ENCODE assay signal across 7 mouse cellular contexts in the genomic region with DNA sequence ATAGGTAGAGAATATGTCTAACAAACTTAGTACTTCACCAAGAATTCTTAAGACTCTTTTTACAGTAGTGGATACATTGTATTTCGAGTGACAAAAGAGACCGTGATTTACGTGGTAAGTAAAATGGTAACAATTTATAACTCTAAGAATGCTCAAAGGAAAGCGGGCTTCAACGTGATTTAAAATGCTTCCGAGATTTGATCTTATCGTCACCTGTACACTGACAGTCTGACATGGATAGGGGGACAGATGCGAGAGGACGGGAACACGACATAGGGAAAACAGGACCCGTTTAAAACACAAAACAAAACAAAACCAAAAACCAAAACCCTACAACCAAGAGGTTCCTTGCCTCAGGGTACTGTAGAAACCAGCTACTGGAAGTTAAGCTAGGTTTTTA. TPM values are rescaled to one million over a fixed set of nuclear protein-coding genes. Genes with fewer than 3 reads are reported as not detected.
A peak's percentile ranks its signal among the peaks of the same experiment; 100 is the strongest.
DNase-seq lines count a peak whose midpoint lies in the region; ATAC-seq and TF ChIP-seq lines count a peak whose summit lies in the region.

No protein-coding gene starts in this region.

- peak overlapping the region; percentile 73 for H3K4me2 ChIP-seq in lung, postnatal 0 days (replicated peaks; ENCODE audit: low read depth, low read length)
- H3K4me2 ChIP-seq in limb, embryonic 12.5 days: peak overlapping the region; percentile 81

- TF ChIP-seq CTCF in lung, postnatal 0 days (IDR thresholded peaks at IDR 0.05): no peak
- no peak for TF ChIP-seq CTCF in small intestine, adult 2 months (IDR thresholded peaks at IDR 0.05; ENCODE audit: extremely low read depth, insufficient read length, insufficient replicate concordance, low read depth, low read length)

- WGBS in lung, postnatal 0 days: 17% methylated on average over 11 of the region's 11 CpGs
- WGBS in forebrain, embryonic 10.5 days: 33% methylated on average over 11 of the region's 11 CpGs
- WGBS in limb, embryonic 12.5 days: 23% methylated on average over 11 of the region's 11 CpGs
- WGBS in small intestine, adult 2 months: 8% methylated on average over 11 of the region's 11 CpGs

- no peaks in the 10 kb centered on the region for H3K4me1 ChIP-seq in lung, postnatal 0 days (ENCODE audit: insufficient read depth, low read depth, low read length)
- H3K4me1 ChIP-seq in forebrain, embryonic 10.5 days: peaks cover 25% of the 10 kb centered on the region
- peaks cover 13% of the 10 kb centered on the region for H3K4me1 ChIP-seq in limb, embryonic 12.5 days (replicated peaks)
- H3K4me1 ChIP-seq in small intestine, adult 2 months (ENCODE audit: control insufficient read depth, insufficient read depth, insufficient read length, low read length): no peaks in the 10 kb centered on the region; the same call in 1 of the 2 replicates

- no peaks in the 10 kb centered on the region for H3K9me3 ChIP-seq in lung, postnatal 0 days (ENCODE audit: low read length)
- no peaks in the 10 kb centered on the region for H3K9me3 ChIP-seq in forebrain, embryonic 10.5 days
- H3K9me3 ChIP-seq in limb, embryonic 12.5 days: no peaks in the 10 kb centered on the region

- no peaks in the 10 kb centered on the region for H3K27me3 ChIP-seq in lung, postnatal 0 days (replicated peaks; ENCODE audit: insufficient read depth, low read length)
- H3K27me3 ChIP-seq in forebrain, embryonic 10.5 days (ENCODE audit: poor library complexity, severe bottlenecking): no peaks in the 10 kb centered on the region
- no peaks in the 10 kb centered on the region for H3K27me3 ChIP-seq in limb, embryonic 12.5 days
- H3K27me3 ChIP-seq in small intestine, adult 2 months (ENCODE audit: control insufficient read depth, insufficient read depth, low read length): no peaks in the 10 kb centered on the region

- no peak overlapping the region for H3K27ac ChIP-seq in lung, postnatal 0 days (ENCODE audit: low read length)
- H3K27ac ChIP-seq in forebrain, embryonic 10.5 days: peak overlapping the region; percentile 93
- H3K27ac ChIP-seq in limb, embryonic 12.5 days: peak overlapping the region; percentile 94; the same call in 1 of the 2 replicates
- H3K27ac ChIP-seq in small intestine, adult 2 months (ENCODE audit: insufficient read depth, low read depth, low read length): peak overlapping the region; percentile 66; the same call in 1 of the 2 replicates

- TF ChIP-seq POLR2A in small intestine, adult 2 months (IDR thresholded peaks at IDR 0.05; ENCODE audit: low read depth, low read length): no peak

- TF ChIP-seq EP300 in lung, postnatal 0 days (IDR thresholded peaks at IDR 0.05): no peak

- H3K9ac ChIP-seq in lung, postnatal 0 days (replicated peaks; ENCODE audit: low read depth): peak overlapping the region; percentile 80
- H3K9ac ChIP-seq in limb, embryonic 12.5 days (replicated peaks): peak overlapping the region; percentile 73

- ATAC-seq in lung, postnatal 0 days: no peak
- no peak for ATAC-seq in limb, embryonic 12.5 days (ENCODE audit: insufficient number of reproducible peaks, insufficient read depth, low FRiP score, low TSS enrichment, low read depth)
- no peak for ATAC-seq in CD4-positive, CD25-positive, alpha-beta regulatory T cell, adult 4 months

- no peak for DNase-seq in lung, postnatal 0 days (ENCODE audit: low spot score)
- DNase-seq in lung, postnatal 25 days (ENCODE audit: low spot score): no peak
- no peak for DNase-seq in forebrain, embryonic 10.5 days (ENCODE audit: extremely low spot score, low spot score)
- no peak for DNase-seq in cerebellum, postnatal 4 days (ENCODE audit: low spot score in 2 of 2)

- peak overlapping the region; percentile 87 for H3K4me3 ChIP-seq in lung, postnatal 0 days (ENCODE audit: low read depth, low read length)
- peak overlapping the region; percentile 81 for H3K4me3 ChIP-seq in forebrain, embryonic 10.5 days
- H3K4me3 ChIP-seq in limb, embryonic 12.5 days (replicated peaks): peak overlapping the region; percentile 77
- H3K4me3 ChIP-seq in small intestine, adult 2 months (ENCODE audit: low read depth, low read length): peak overlapping the region; percentile 76

- H3K36me3 ChIP-seq in lung, postnatal 0 days (ENCODE audit: insufficient read depth, low read length): peaks cover 12% of the 10 kb centered on the region
- H3K36me3 ChIP-seq in forebrain, embryonic 10.5 days (replicated peaks): peaks cover 62% of the 10 kb centered on the region
- peaks cover 55% of the 10 kb centered on the region for H3K36me3 ChIP-seq in limb, embryonic 12.5 days
- H3K36me3 ChIP-seq in small intestine, adult 2 months (ENCODE audit: control insufficient read depth, insufficient read depth, low read length): peaks cover 33% of the 10 kb centered on the region

RNA-seq across cellular contexts. Expression of a gene that starts 0.6 kb away (rescaled TPM):
- 24.1 and 25.7 TPM in 2 replicates for polyA plus RNA-seq in lung, postnatal 0 days (2015; fragmentation: Nextera tagmentation; extraction: Ambion mirVana)
- 51.2 and 54.1 TPM in 2 replicates for polyA plus RNA-seq in forebrain, embryonic 10.5 days (2016; fragmentation: Nextera tagmentation; extraction: Ambion mirVana)
- polyA plus RNA-seq in limb, embryonic 12.5 days (2016; fragmentation: Nextera tagmentation; extraction: Ambion mirVana): 53.9 and 55.1 TPM in 2 replicates
- polyA plus RNA-seq in small intestine, adult 2 months (2012; rRNA removed): 15.7 and 27.1 TPM in 2 replicates
- polyA plus RNA-seq in CD4-positive, CD25-positive, alpha-beta regulatory T cell, adult 4 months (2017; shearing (Covaris generic)): 10 to 100 TPM; 42.1 to 55.2 TPM

RNA-seq across cellular contexts. Expression of a gene that starts 0.8 kb away (rescaled TPM):
- polyA plus RNA-seq in lung, postnatal 0 days (2015; fragmentation: Nextera tagmentation; extraction: Ambion mirVana): 101 and 116 TPM in 2 replicates
- 279 and 280 TPM in 2 replicates for polyA plus RNA-seq in forebrain, embryonic 10.5 days (2016; fragmentation: Nextera tagmentation; extraction: Ambion mirVana)
- 224 and 227 TPM in 2 replicates for polyA plus RNA-seq in limb, embryonic 12.5 days (2016; fragmentation: Nextera tagmentation; extraction: Ambion mirVana)
- polyA plus RNA-seq in small intestine, adult 2 months (2012; rRNA removed): 14.6 and 27.3 TPM in 2 replicates
- 100 to 1,000 TPM; 146 to 154 TPM for polyA plus RNA-seq in CD4-positive, CD25-positive, alpha-beta regulatory T cell, adult 4 months (2017; shearing (Covaris generic))

RNA-seq across cellular contexts. Expression of a gene that starts 26.9 kb away (rescaled TPM):
- 0.18 and 0.29 TPM in 2 replicates for polyA plus RNA-seq in lung, postnatal 0 days (2015; fragmentation: Nextera tagmentation; extraction: Ambion mirVana)
- polyA plus RNA-seq in forebrain, embryonic 10.5 days (2016; fragmentation: Nextera tagmentation; extraction: Ambion mirVana): 0.46 and 0.84 TPM in 2 replicates
- polyA plus RNA-seq in limb, embryonic 12.5 days (2016; fragmentation: Nextera tagmentation; extraction: Ambion mirVana): 0.99 and 1.2 TPM in 2 replicates
- polyA plus RNA-seq in small intestine, adult 2 months (2012; rRNA removed): 0.09 and 0.28 TPM in 2 replicates
- 1 to 10 TPM in 1 of 2 experiments, under 1 TPM in 1; 0.73 to 1.5 TPM for polyA plus RNA-seq in CD4-positive, CD25-positive, alpha-beta regulatory T cell, adult 4 months (2017; shearing (Covaris generic))

RNA-seq across cellular contexts. Expression of a gene that starts 34.1 kb away (rescaled TPM):
- polyA plus RNA-seq in lung, postnatal 0 days (2015; fragmentation: Nextera tagmentation; extraction: Ambion mirVana): 0.75 and 2.2 TPM in 2 replicates
- 0.63 and 1.8 TPM in 2 replicates for polyA plus RNA-seq in forebrain, embryonic 10.5 days (2016; fragmentation: Nextera tagmentation; extraction: Ambion mirVana)
- 1.7 and 1.9 TPM in 2 replicates for polyA plus RNA-seq in limb, embryonic 12.5 days (2016; fragmentation: Nextera tagmentation; extraction: Ambion mirVana)
- 0.15 and 0.25 TPM in 2 replicates for polyA plus RNA-seq in small intestine, adult 2 months (2012; rRNA removed)
- polyA plus RNA-seq in CD4-positive, CD25-positive, alpha-beta regulatory T cell, adult 4 months (2017; shearing (Covaris generic)): not detected
